Mouse (Mus musculus) left cerebral cortex, adult 9 months (tissue): Measurements from ENCODE around the gene Olfr1105.

ENCODE experiments used
- DNase-seq, 2 experiments: peaks; one replicate each; pipeline ENCODE4 v3.0.0; 2022; ENCODE audit warnings: low spot score in 2 of 2

Olfr1105 gene

GRCm38 (mm10) chr2:87036431-87036830, at the start of gene Olfr1105:
TSS of gene Olfr1105 (minus strand) at chr2:87036531.
- DNase-seq: no peak

- DNase-seq: no peak
Observed at GRCm38 (mm10) chr2:87075717-87076116, 39.4 kb upstream of the Olfr1105 start, which contains the start of gene Olfr1107. TSS of gene Olfr1107 (minus strand) at chr2:87075817.

- DNase-seq: no peak
Observed at GRCm38 (mm10) chr2:87052173-87052572, 15.8 kb upstream of the Olfr1105 start, which contains the start of gene Olfr1106. TSS of gene Olfr1106 (minus strand) at chr2:87052273.

- no peak for DNase-seq
Observed at GRCm38 (mm10) chr2:87026980-87027379, 9.4 kb downstream of the Olfr1105 start, which contains the start of gene Olfr1104. TSS of gene Olfr1104 (minus strand) at chr2:87027080.

GRCm38 (mm10) chr2:86998098-86998497, 38.2 kb downstream of the Olfr1105 start, which contains the start of gene Olfr1102:
TSS of gene Olfr1102 (plus strand) at chr2:86998398.
- no peak for DNase-seq

- DNase-seq: no peak
Observed at GRCm38 (mm10) chr2:86991121-86991520, 45.2 kb downstream of the Olfr1105 start, which contains the start of gene Olfr1101. TSS of gene Olfr1101 (minus strand) at chr2:86991221.
